Mouse (Mus musculus): ENCODE data around the gene Sox6. TPM values are rescaled to one million over a fixed set of nuclear protein-coding genes. Genes with fewer than 3 reads are reported as not detected.

Gene Sox6
- polyA plus RNA-seq, 1 experiment from 2014 or later: 31.7 TPM

DNA sequence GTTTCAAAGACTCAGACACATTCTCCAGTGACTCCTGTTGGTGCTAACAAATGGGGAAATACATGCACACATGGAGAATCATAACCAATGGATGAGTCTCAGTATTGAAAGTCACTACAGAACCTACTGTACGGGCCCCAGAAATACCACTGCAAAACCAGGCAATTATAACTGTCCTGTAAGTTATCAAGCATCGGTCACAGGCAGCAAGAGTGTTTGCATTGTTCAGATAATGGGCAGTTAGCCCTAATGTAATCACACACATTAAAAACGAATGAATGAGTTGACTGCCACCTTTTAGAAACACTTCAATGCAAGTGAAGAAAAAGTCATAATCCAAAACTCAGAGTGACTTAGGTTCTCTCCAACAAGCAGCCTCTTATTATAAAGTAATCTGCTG lies 235.3 kb downstream of the Sox6 start:
- H3K4me1 ChIP-seq (replicated peaks): 0 out of 2 replicates have a peak, but pooled peaks cover 3% of the 10 kb centered on the region
- H3K4me2 ChIP-seq: no peak overlapping the region
- H3K9ac ChIP-seq: no peak overlapping the region
- H3K36me3 ChIP-seq: no peaks in the 10 kb centered on the region
- no peak for ATAC-seq (ENCODE audit: low FRiP score, low read depth)
- no peak overlapping the region for H3K4me3 ChIP-seq
- H3K27me3 ChIP-seq: no peaks in the 10 kb centered on the region
- WGBS: 68% methylated on average over 3 of the region's 3 CpGs
- no peak overlapping the region for H3K27ac ChIP-seq (replicated peaks)
- H3K9me3 ChIP-seq: no peaks in the 10 kb centered on the region

DNA sequence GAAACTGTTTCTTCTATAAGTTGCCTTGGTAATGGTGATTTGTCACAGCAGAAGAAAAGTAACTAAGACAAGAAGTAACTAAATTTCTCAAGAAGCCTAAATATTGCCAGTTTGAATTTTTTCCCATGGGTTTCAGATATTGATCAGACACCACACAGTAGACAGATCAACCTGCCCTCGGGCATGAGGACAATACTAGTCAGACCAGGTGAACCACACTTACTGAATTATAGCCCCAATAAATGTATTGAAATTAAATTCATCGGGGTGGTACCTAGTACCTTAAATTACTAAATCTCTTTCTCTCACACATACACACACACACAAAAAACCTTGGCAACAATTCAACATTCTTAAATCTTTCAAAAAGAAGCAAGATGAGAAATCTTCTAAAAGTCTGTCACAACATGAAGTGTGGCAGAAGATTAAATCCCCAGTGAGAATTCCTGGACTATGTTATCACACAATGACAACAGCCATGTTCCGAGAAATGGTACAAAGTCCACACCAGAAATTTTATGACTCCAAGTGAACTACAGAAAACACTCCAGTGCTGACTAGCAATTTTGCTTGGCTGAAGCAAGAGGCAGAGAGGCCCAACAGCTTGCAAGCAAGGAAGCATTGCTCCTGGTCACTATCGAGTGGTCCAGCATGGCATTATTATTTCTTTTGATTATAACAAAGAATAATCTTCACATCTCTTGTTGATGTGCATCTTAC lies 244.3 kb downstream of the Sox6 start:
- Histone ChIP-seq H3K4me1 (replicated peaks) (no peaks in the 10 kb centered on the region), H3K9ac (no peak overlapping the region), H3K27me3 (no peaks in the 10 kb centered on the region), H3K36me3 (no peaks in the 10 kb centered on the region), H3K9me3 (no peaks in the 10 kb centered on the region), H3K4me3 (no peak overlapping the region), H3K4me2 (no peak overlapping the region), H3K27ac (replicated peaks) (no peak overlapping the region)
- WGBS: 96% methylated on average over 4 of the region's 4 CpGs
- no peak for ATAC-seq (ENCODE audit: low FRiP score, low read depth)

- Histone ChIP-seq H3K9ac (no peak overlapping the region), H3K4me3 (no peak overlapping the region), H3K4me1 (replicated peaks) (no peaks in the 10 kb centered on the region), H3K9me3 (no peaks in the 10 kb centered on the region), H3K27me3 (no peaks in the 10 kb centered on the region), H3K4me2 (no peak overlapping the region), H3K36me3 (no peaks in the 10 kb centered on the region), H3K27ac (replicated peaks) (no peak overlapping the region)
- ATAC-seq (ENCODE audit: low FRiP score, low read depth): no peak
- 50% methylated on average over 2 of the region's 2 CpGs for WGBS
Observed at GRCm38 (mm10) chr7:115792841-115793240, 245.8 kb downstream of the Sox6 start.

DNA sequence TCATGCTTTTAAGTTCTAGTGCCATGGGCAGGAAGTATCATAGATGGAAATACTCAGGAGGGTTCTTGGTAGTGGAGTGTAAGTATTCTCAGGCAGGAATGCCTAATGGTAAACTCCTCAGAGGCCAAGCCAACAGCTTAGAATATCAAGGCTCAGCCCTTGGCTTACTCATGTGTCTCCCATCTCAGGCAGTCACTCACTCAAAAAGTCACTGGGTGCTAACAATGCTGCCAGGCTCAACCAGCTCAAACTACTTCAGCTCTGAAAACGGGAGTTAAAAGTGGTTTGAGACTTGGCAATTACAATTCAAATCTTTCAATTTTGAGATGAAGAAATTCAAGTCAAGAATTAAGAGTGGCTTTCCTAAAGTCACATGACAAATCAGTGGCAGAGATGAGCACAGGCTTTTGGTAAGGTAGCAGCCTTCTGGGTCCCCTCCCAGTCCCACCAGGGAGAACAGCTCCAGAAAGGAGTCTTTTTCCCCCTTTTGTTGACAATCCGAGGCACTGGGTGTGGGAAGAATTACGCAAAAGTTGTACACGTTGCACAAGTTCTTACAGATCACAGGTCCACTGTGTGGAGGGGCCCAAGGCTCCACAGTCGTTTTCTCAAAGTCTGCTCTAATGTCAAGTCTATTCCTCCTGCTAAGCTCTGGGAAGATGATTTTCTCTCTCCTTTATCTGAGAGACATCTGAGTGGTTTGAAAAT lies 249.3 kb downstream of the Sox6 start:
- H3K27ac ChIP-seq (replicated peaks): no peak overlapping the region
- no peak overlapping the region for H3K4me2 ChIP-seq
- no peak for ATAC-seq (ENCODE audit: low FRiP score, low read depth)
- H3K4me1 ChIP-seq (replicated peaks): no peaks in the 10 kb centered on the region
- no peaks in the 10 kb centered on the region for H3K27me3 ChIP-seq
- WGBS: 82% methylated on average over 5 of the region's 5 CpGs
- no peak overlapping the region for H3K9ac ChIP-seq
- H3K36me3 ChIP-seq: no peaks in the 10 kb centered on the region
- no peak overlapping the region for H3K4me3 ChIP-seq
- no peaks in the 10 kb centered on the region for H3K9me3 ChIP-seq

DNA sequence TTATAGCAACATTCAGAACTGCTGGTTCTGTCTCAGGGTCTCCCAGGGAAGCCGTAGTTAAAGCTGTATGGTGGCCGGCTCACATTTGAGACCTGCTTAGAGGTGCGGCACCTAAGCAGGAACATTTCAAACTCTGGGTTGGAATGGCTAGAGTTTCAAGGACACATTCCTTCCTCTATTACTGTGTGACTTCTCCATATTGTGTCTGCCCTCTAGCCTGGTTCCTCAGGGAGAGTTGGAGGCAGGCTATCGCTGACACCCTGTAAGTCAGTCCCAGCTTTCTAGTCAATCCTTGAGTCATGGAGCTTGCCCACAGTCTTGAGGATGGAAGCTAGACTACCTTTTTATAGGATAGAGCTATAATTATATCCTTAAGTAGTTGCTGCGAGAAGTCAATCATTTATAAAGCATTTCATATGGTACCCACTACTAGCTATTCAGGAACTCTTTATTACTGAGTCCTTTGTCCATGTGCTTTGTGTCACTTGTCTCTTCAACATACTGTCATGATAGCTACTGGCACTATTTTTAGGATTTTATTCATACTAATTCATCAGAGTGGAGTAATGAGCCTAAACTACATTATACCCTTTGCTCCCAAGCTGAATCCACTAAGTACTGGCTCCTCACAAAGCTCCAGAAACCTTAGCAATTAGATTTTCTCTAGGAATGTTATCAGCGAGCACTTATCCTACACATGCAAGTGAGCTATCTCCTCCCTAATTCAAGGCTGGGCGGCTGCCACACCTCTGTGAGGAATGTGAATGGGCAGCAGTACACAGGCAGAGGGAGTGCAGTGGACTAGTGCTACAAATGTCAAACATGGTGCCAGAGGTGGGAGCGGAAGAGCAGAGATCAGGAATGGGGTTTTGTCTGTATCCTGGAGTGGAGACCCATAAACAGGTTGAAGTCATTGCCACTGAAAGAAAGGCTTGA lies 254.3 kb downstream of the Sox6 start:
- WGBS: 91% methylated on average over 8 of the region's 8 CpGs
- H3K36me3 ChIP-seq: no peaks in the 10 kb centered on the region
- no peak overlapping the region for H3K27ac ChIP-seq (replicated peaks)
- H3K27me3 ChIP-seq: no peaks in the 10 kb centered on the region
- ATAC-seq (ENCODE audit: low FRiP score, low read depth): no peak
- no peak overlapping the region for H3K4me2 ChIP-seq
- no peaks in the 10 kb centered on the region for H3K4me1 ChIP-seq (replicated peaks)
- no peaks in the 10 kb centered on the region for H3K9me3 ChIP-seq
- no peak overlapping the region for H3K9ac ChIP-seq
- no peak overlapping the region for H3K4me3 ChIP-seq

DNA sequence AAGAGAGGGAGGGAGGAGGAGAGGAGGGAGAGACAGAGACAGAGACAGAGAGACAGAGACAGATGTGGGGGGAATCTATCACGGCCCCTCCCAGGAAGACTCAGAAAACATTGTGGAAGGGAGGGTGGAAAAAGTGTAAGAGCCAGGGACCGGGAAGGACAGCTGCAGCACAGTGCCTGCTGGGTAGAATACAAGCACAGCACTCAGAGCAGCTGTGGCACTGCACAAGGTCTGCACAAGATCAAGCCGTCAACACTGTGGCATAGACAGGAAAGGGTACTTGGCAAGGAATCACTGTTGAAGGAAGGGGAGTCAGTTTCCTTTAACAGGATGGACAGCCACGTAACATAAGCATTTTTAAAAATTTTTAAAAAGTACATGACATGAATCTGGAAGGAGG lies 258.4 kb downstream of the Sox6 start:
- Histone ChIP-seq H3K36me3 (no peaks in the 10 kb centered on the region), H3K9ac (no peak overlapping the region), H3K27ac (replicated peaks) (no peak overlapping the region), H3K4me2 (no peak overlapping the region), H3K4me3 (no peak overlapping the region), H3K9me3 (no peaks in the 10 kb centered on the region), H3K27me3 (no peaks in the 10 kb centered on the region), H3K4me1 (replicated peaks) (no peaks in the 10 kb centered on the region)
- 94% methylated on average over 4 of the region's 4 CpGs for WGBS
- ATAC-seq (ENCODE audit: low FRiP score, low read depth): no peak

GRCm38 (mm10) chr7:115779544-115779943 lies 259.1 kb downstream of the Sox6 start:
- WGBS: 93% methylated on average over 2 of the region's 2 CpGs
- no peak overlapping the region for H3K27ac ChIP-seq (replicated peaks)
- no peak for ATAC-seq (ENCODE audit: low FRiP score, low read depth)
- H3K9ac ChIP-seq: no peak overlapping the region
- no peaks in the 10 kb centered on the region for H3K4me1 ChIP-seq (replicated peaks)
- no peaks in the 10 kb centered on the region for H3K27me3 ChIP-seq
- no peaks in the 10 kb centered on the region for H3K36me3 ChIP-seq
- no peaks in the 10 kb centered on the region for H3K9me3 ChIP-seq
- no peak overlapping the region for H3K4me2 ChIP-seq
- no peak overlapping the region for H3K4me3 ChIP-seq

GRCm38 (mm10) chr7:115776736-115777135 lies 261.9 kb downstream of the Sox6 start:
- Histone ChIP-seq H3K36me3 (no peaks in the 10 kb centered on the region), H3K27ac (replicated peaks) (no peak overlapping the region), H3K9ac (no peak overlapping the region), H3K9me3 (no peaks in the 10 kb centered on the region), H3K27me3 (no peaks in the 10 kb centered on the region), H3K4me2 (no peak overlapping the region), H3K4me3 (no peak overlapping the region), H3K4me1 (replicated peaks) (no peaks in the 10 kb centered on the region)
- ATAC-seq (ENCODE audit: low FRiP score, low read depth): no peak
- WGBS: 55% methylated on average over 7 of the region's 7 CpGs

- Histone ChIP-seq H3K4me1 (replicated peaks) (no peaks in the 10 kb centered on the region), H3K9ac (no peak overlapping the region), H3K36me3 (no peaks in the 10 kb centered on the region), H3K9me3 (no peaks in the 10 kb centered on the region), H3K4me2 (no peak overlapping the region), H3K4me3 (no peak overlapping the region), H3K27ac (replicated peaks) (no peak overlapping the region), H3K27me3 (no peaks in the 10 kb centered on the region)
- no peak for ATAC-seq (ENCODE audit: low FRiP score, low read depth)
- 49% methylated on average over 5 of the region's 5 CpGs for WGBS
Observed at GRCm38 (mm10) chr7:115776324-115776723, 262.3 kb downstream of the Sox6 start.

GRCm38 (mm10) chr7:115766316-115766715 lies 272.3 kb downstream of the Sox6 start:
- Histone ChIP-seq H3K36me3 (no peaks in the 10 kb centered on the region), H3K9ac (no peak overlapping the region), H3K27me3 (no peaks in the 10 kb centered on the region), H3K27ac (replicated peaks) (no peak overlapping the region), H3K4me3 (no peak overlapping the region), H3K9me3 (no peaks in the 10 kb centered on the region), H3K4me1 (replicated peaks) (no peaks in the 10 kb centered on the region), H3K4me2 (no peak overlapping the region)
- ATAC-seq (ENCODE audit: low FRiP score, low read depth): no peak
- 83% methylated on average over 8 of the region's 8 CpGs for WGBS

DNA sequence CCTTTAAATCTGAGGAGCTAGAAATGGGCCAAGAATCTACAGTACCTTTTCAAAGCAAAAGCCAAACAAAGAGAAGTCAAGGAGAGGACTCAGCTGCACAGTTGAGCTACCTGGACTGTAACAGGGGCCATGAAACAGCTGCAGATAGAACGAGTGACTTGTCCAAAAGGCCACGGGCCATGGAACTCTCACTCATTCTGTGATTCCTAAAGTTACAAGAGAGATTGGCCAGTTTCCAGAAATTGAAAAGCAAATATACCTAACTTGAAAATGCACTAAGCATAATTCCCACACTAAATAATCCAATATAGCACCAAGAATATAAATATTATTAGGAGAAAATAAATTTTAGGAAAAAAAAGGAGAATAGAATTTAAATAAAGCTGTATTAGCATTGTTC lies 274.7 kb downstream of the Sox6 start:
- no peaks in the 10 kb centered on the region for H3K36me3 ChIP-seq
- no peaks in the 10 kb centered on the region for H3K4me1 ChIP-seq (replicated peaks)
- ATAC-seq (ENCODE audit: low FRiP score, low read depth): no peak
- no peak overlapping the region for H3K27ac ChIP-seq (replicated peaks)
- no peaks in the 10 kb centered on the region for H3K9me3 ChIP-seq
- 74% methylated on average over 2 of the region's 2 CpGs for WGBS
- H3K9ac ChIP-seq: no peak overlapping the region
- H3K27me3 ChIP-seq: no peaks in the 10 kb centered on the region
- no peak overlapping the region for H3K4me3 ChIP-seq
- no peak overlapping the region for H3K4me2 ChIP-seq

- Histone ChIP-seq H3K36me3 (no peaks in the 10 kb centered on the region), H3K9ac (no peak overlapping the region), H3K9me3 (no peaks in the 10 kb centered on the region), H3K27ac (replicated peaks) (no peak overlapping the region), H3K27me3 (no peaks in the 10 kb centered on the region), H3K4me2 (no peak overlapping the region), H3K4me1 (replicated peaks) (no peaks in the 10 kb centered on the region), H3K4me3 (no peak overlapping the region)
- 37% methylated on average over 1 of the region's 1 CpGs for WGBS
- ATAC-seq (ENCODE audit: low FRiP score, low read depth): no peak
Observed at GRCm38 (mm10) chr7:115758172-115758571, 280.4 kb downstream of the Sox6 start.

Data from hindbrain, embryonic 15.5 days (tissue).